Mouse (Mus musculus) common myeloid progenitor, adult 5-6 weeks (primary cell): ENCODE results near the gene BC035044. TPM values are rescaled to one million over a fixed set of nuclear protein-coding genes. Genes with fewer than 3 reads are reported as not detected.

Experiments used
- total RNA-seq: library from RNA; stranded (forward); fragments of 200-1000, 187-1606 nt; gene quantifications from 2 replicates; pipeline ENCODE4 v1.2.3, GENCODE M21; 2017

Gene BC035044
- total RNA-seq, 1 experiment from 2014 or later: 215 TPM

Other genes with a start within 250 kb of the BC035044 start
- not detected in 2 replicates for gene Clec2h, start 228.7 kb downstream of the BC035044 start, total RNA-seq
- not detected in 2 replicates for gene Klrb1, start 168.1 kb downstream of the BC035044 start, total RNA-seq
- gene Klrb1c, start 101.9 kb downstream of the BC035044 start, total RNA-seq: 0.44 and 0.59 TPM in 2 replicates
- 1.5 and 2.0 TPM in 2 replicates for gene Gm44511, start 64.8 kb downstream of the BC035044 start, total RNA-seq
- gene Klrb1b, start 64.8 kb downstream of the BC035044 start, total RNA-seq: not detected in 2 replicates
- gene Clec2i, start 3.5 kb downstream of the BC035044 start, total RNA-seq: 8.0 and 8.1 TPM in 2 replicates
- not detected in 2 replicates for gene Clec2g, start 43.3 kb upstream of the BC035044 start, total RNA-seq
- 11.3 and 20.6 TPM in 2 replicates for gene Klrb1f, start 154.8 kb upstream of the BC035044 start, total RNA-seq
- gene Clec2e, start 209.8 kb upstream of the BC035044 start, total RNA-seq: not detected in 2 replicates